Mouse (Mus musculus) hindbrain, embryonic 15.5 days (tissue): ENCODE measurements around the gene Prmt6. TPM values are rescaled to one million over a fixed set of nuclear protein-coding genes. Genes with fewer than 3 reads are reported as not detected.
A peak's percentile ranks its signal among the peaks of the same experiment; 100 is the strongest.

ENCODE experiments used
- ATAC-seq: fragments of 200-750 bp; cut with Nextera tagmentation; 2 replicates; pipeline ENCODE4 v1.8.0; 2017; ENCODE audit warnings: low read depth, moderate number of reproducible peaks, moderate TSS enrichment; ENCODE audit not compliant: low FRiP score
- H3K27ac ChIP-seq: fragments of 300-500 bp; sonication (generic); replicated peaks from 2 replicates; pipeline ENCODE4 v1.5.1; 2015; ENCODE audit warnings: mild to moderate bottlenecking, inconsistent platforms
- H3K27me3 ChIP-seq: fragments of 300-500 bp; sonication (generic); 2 replicates; pipeline ENCODE4 v1.6.1; 2015; ENCODE audit warnings: control low read depth, inconsistent platforms
- H3K36me3 ChIP-seq: fragments of 300-500 bp; sonication (generic); 2 replicates; pipeline ENCODE4 v1.6.1; 2015; ENCODE audit warnings: control low read depth, inconsistent platforms
- H3K4me1 ChIP-seq: fragments of 300-500 bp; sonication (generic); replicated peaks from 2 replicates; pipeline ENCODE4 v1.6.1; 2015; ENCODE audit warnings: control low read depth, inconsistent platforms
- H3K4me2 ChIP-seq: fragments of 300-500 bp; sonication (generic); 2 replicates; pipeline ENCODE4 v1.6.1; 2015; ENCODE audit warnings: moderate library complexity, mild to moderate bottlenecking, inconsistent platforms
- H3K4me3 ChIP-seq: fragments of 300-500 bp; sonication (generic); 2 replicates; pipeline ENCODE4 v1.5.1; 2015; ENCODE audit warnings: mild to moderate bottlenecking, inconsistent platforms
- H3K9ac ChIP-seq: fragments of 300-500 bp; sonication (generic); 2 replicates; pipeline ENCODE4 v1.6.1; 2015; ENCODE audit warnings: inconsistent platforms
- H3K9me3 ChIP-seq: fragments of 300-500 bp; sonication (generic); 2 replicates; pipeline ENCODE4 v1.6.1; 2016; ENCODE audit warnings: control low read depth, inconsistent platforms
- WGBS: fragments of 180-500 bp; shearing (Covaris S2); methylation state at CpG from one replicate; pipeline ENCODE4 v1.1.7; 2015; 5-methylcytosine and 5-hydroxymethylcytosine counted together
- polyA plus RNA-seq: library from polyadenylated mRNA; unstranded; fragments of >200 nt; fragmentation: Nextera tagmentation; extraction: Ambion mirVana; gene quantifications from 2 replicates; pipeline ENCODE4 v1.2.1, GENCODE M21; 2015

Prmt6 gene
- 24.6 and 25.1 TPM in 2 replicates for polyA plus RNA-seq

DNA sequence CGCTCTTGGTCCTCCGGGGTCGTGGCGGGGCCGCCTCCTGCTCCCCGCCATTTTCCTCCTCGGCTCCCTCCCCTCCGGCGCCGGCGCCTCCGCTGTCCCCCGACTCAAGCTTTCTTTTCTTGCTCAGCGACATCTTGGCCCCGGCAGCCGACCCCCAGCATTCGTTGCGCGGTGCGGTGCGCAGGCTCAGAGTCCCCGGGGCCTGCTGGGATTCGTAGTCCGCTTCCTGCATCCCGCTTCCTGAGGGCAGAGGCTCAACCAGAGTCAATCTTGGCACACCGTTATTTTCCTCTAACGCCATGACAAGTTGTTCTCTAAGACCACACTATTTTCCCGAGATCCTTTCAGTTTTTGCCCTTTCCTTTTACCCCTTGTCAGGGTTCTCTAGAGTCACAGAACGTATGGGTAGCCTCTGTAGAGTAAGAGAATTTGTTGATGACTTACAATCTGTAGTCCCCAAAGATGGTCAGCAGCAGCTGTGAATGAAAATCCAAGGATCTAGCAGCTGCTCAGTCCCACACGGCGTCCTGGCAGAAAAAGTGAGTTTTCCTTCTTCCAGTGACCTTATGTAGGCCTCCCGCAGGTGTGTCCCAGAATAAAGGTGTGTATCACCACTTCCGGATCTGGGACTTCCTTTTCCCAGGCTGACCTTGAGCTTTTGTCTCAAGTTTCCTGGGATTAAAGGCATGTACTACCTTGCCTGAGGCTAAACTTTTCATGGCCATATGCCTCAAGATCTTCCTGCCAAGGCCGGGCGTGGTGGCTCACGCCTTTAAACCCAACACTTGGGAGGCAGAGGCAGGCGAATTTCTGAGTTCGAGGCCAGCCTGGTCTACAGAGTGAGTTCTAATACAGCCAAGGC, at the start of gene Prmt6:
Prmt6 (minus strand) TSS at position 160 of the 862 bp plus-strand sequence.
- WGBS: 19% methylated on average over 37 of the region's 38 CpGs
- H3K9ac ChIP-seq: peak within 1 kb of the TSS; percentile 91
- peak within 1 kb of the TSS; percentile 58 for H3K4me2 ChIP-seq
- peak within 1 kb of the TSS; percentile 87 for H3K4me3 ChIP-seq
- H3K9me3 ChIP-seq: no peaks in the 10 kb centered on the region
- no peaks in the 10 kb centered on the region for H3K27me3 ChIP-seq
- peak; percentile 96 for ATAC-seq
- peaks cover 14% of the 10 kb centered on the region for H3K36me3 ChIP-seq
- H3K4me1 ChIP-seq: peaks cover 17% of the 10 kb centered on the region
- H3K27ac ChIP-seq: peak within 1 kb of the TSS; percentile 96

DNA sequence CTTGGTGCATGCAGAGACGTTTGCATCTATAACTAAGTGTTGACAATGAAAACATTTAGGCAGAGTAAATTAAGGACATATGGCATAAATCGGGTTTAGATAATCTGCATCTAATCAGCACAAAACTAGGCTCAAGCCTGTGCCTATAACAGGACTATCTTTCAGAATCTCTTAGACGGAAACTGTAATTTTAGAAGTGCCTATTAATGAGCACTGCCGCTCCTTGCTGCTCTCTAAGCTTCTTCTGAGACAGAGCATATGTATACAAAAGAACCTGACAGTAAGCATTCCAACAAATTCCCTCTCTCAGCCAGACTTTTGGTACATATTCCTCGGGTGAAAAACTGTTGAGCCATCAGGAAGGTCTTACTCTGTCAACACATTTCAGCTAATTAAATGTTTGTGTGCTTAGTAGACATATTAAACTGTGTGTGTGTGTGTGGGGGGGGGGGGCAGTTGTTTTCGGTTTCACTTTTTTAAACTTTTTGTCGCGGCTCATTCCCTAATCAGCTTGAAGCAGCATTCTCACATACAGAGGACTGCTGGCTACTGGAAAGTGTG, 39.8 kb upstream of the Prmt6 start:
- H3K4me3 ChIP-seq: no peak overlapping the region
- 84% methylated on average over 8 of the region's 8 CpGs for whole genome bisulfite sequencing
- H3K4me1 ChIP-seq: no peaks in the 10 kb centered on the region
- H3K9ac ChIP-seq: no peak overlapping the region
- H3K36me3 ChIP-seq: no peaks in the 10 kb centered on the region
- no peak for ATAC-seq
- H3K4me2 ChIP-seq: no peak overlapping the region
- H3K27ac ChIP-seq: no peak overlapping the region
- H3K27me3 ChIP-seq: no peaks in the 10 kb centered on the region
- H3K9me3 ChIP-seq: no peaks in the 10 kb centered on the region

DNA sequence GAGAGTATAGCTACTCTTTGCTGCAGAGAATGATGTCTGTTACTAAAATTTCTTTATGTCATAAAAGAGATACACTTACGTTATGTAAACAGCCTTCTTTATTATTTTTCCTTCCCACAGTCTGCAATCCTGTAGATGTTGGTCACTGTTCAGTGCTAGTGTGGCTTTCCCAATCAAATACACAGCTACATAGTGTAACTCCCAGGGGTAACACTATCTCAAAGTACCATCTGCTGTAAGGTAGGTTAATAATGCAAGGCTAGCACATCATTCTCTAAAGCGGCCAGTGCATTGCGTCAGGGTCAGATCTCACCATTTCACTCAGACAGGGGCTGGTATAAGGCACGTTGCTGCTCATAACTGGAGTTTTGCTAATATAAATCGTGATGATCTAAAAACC, 31.9 kb upstream of the Prmt6 start:
- no peak overlapping the region for H3K27ac ChIP-seq
- no peak for ATAC-seq

DNA sequence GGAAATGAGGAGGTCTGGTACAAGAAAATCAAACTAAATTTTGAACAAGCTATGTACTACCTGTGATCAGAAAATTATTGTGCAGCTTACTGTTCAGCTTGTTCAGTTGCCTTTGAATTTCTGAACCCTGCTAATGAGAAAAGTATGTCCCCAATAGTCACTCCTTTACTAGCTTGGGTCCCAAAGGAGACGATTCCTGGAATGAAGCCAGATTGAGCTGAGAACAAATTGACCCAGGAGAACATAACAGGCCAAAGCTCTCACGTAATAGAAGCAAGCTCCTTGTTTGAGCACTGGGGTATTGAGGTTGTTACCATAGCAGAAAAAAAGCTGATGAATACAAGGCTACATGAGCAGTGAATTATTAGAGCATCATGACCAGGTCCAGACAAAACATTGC, 17.0 kb upstream of the Prmt6 start:
- Histone ChIP-seq H3K4me3 (no peak overlapping the region), H3K36me3 (no peaks in the 10 kb centered on the region), H3K4me2 (no peak overlapping the region), H3K4me1 (no peaks in the 10 kb centered on the region), H3K9ac (no peak overlapping the region), H3K27me3 (no peaks in the 10 kb centered on the region), H3K9me3 (no peaks in the 10 kb centered on the region), H3K27ac (no peak overlapping the region)
- 53% methylated on average over 2 of the region's 2 CpGs for WGBS
- no peak for ATAC-seq

More for the DNA sequence above, 31.9 kb upstream of the Prmt6 start:
- H3K36me3 ChIP-seq: no peaks in the 10 kb centered on the region
- no peak overlapping the region for H3K9ac ChIP-seq
- H3K9me3 ChIP-seq: no peaks in the 10 kb centered on the region
- H3K27me3 ChIP-seq: no peaks in the 10 kb centered on the region
- WGBS: 72% methylated on average over 5 of the region's 5 CpGs
- H3K4me2 ChIP-seq: no peak overlapping the region
- H3K4me3 ChIP-seq: no peak overlapping the region
- H3K4me1 ChIP-seq: no peaks in the 10 kb centered on the region

DNA sequence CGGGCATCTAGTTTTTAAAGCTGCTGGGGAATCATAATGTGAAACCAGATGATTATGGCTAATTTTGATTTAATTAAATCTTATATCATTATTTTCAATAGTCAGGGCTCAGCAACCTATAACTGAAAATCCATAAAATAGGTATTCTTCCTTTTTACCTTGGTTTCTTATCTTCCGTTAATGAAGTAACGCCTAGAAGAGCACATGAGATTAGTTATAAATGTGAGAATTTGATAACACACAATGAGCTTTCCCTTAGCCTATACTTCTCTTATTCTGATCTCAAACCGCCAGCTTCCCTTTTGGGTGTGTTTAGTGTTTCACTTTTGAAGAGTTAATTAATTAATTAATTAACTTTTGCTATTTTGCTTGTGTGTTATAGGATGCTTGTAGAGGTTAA, 2.3 kb upstream of the Prmt6 start:
- ATAC-seq: no peak
- H3K27me3 ChIP-seq: no peaks in the 10 kb centered on the region
- 90% methylated on average over 4 of the region's 4 CpGs for WGBS
- H3K4me3 ChIP-seq: no peak overlapping the region
- H3K4me2 ChIP-seq: no peak overlapping the region
- no peak overlapping the region for H3K27ac ChIP-seq
- H3K36me3 ChIP-seq: no peaks in the 10 kb centered on the region
- no peak overlapping the region for H3K9ac ChIP-seq
- no peaks in the 10 kb centered on the region for H3K9me3 ChIP-seq
- H3K4me1 ChIP-seq: peaks cover 10% of the 10 kb centered on the region

DNA sequence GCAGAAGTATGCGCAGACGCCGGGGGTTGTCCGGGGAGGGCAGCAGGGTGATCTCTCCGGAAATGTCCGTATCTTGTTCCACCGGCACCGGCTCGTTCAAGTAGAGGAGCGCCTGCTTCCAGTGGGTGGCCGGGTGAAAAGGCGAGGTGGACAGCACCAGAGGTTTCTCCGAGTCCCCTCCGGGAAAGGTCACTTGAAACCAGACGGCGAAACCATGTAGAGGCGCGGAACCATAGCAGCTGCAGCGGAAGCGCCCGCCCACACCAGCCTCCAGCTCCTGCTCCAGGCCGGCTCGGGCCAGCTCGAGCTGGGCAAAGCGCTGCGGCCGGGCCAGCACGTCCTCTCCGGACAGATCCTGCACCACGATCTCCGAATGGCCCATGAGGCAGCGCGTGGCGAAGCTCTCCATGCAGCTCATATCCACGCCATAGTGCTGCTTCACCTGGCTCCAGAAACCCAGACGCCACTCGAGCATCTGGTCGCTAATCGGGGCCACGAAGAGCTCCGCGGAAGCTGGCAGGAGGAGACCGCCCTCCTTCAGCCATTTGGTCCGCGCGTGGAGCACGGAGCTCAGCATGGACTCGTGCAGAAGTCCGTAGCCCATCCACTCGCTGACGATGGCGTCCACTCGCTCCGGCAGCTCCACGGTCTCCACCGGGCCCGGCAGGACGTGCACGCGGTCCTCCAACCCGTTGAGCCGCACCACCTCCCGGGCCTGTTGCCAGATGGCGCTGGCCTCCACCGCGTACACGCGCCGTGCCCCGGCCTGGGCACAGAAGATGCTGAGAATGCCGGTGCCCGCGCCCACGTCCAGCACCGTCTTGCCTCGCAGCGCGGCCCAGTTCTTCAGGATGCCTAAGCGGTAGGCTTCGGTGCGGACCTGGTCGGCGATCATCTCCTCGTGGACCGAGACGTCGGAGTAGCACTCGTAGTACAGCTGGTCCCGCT, 633 bp downstream of the Prmt6 start:
- H3K4me3 ChIP-seq: peak overlapping the region; percentile 87
- no peaks in the 10 kb centered on the region for H3K27me3 ChIP-seq
- ATAC-seq: peak; percentile 90
- peak overlapping the region; percentile 91 for H3K9ac ChIP-seq
- peaks cover 16% of the 10 kb centered on the region for H3K36me3 ChIP-seq
- peak overlapping the region; percentile 58 for H3K4me2 ChIP-seq
- H3K27ac ChIP-seq: peak overlapping the region; percentile 96
- under 1% methylated on average over 89 of the region's 89 CpGs for WGBS
- no peaks in the 10 kb centered on the region for H3K9me3 ChIP-seq
- H3K4me1 ChIP-seq: peaks cover 17% of the 10 kb centered on the region

DNA sequence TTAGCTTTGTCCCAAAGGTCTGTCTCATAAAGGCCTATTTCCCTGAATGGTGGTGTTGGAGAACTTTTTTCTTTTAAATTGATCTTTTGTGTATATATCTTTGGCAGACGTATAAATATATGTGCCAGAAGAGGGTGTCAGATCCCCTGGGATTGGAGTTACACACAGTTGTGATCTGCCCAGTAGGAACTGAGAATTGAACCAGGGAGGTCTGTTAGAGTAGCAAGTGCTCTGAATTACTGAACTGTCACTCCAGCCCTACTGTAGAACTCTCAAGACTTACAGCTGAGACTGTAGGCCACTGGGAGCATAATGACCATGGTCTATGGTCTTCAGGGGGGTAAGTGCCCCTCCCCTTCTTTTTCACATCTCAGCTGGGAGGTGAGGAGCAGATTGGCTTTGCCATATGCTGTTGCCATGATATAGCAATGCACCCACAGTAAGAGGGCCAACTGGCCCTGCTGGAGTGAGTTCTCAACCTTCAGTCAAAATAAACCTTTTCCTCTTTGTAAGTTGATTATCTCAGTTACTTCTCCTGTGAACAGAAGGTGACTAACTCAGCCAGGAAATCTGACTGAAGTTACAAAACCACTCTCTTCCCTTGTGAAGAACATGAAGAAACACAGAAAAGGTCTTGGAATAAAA, 13.9 kb downstream of the Prmt6 start:
- H3K4me2 ChIP-seq: no peak overlapping the region
- WGBS: 83% methylated on average over 1 of the region's 1 CpGs
- H3K9ac ChIP-seq: no peak overlapping the region
- H3K4me1 ChIP-seq: no peaks in the 10 kb centered on the region
- H3K27ac ChIP-seq: no peak overlapping the region
- no peaks in the 10 kb centered on the region for H3K27me3 ChIP-seq
- H3K36me3 ChIP-seq: no peaks in the 10 kb centered on the region
- ATAC-seq: no peak
- H3K9me3 ChIP-seq: no peaks in the 10 kb centered on the region
- no peak overlapping the region for H3K4me3 ChIP-seq

Other genes starting within 250 kb of the Prmt6 start
- 18.9 and 21.8 TPM in 2 replicates for gene Ntng1, start 107.0 kb downstream of the Prmt6 start, polyA plus RNA-seq